Mouse (Mus musculus): ENCODE results near the gene AA792892.
"Not testable (repeated sequence)": the region's sequence is repeated elsewhere in the genome, so short reads cannot be mapped to it uniquely, and the experiment has no call there.

Gene AA792892

GRCm38 (mm10) chr5:94339449-94339848 lies at the start of gene AA792892:
Gene AA792892, plus strand, starts transcription at chr5:94339749.
- not testable (repeated sequence) for DNase-seq

- not testable (repeated sequence) for DNase-seq
These were observed 32.9 kb upstream of the AA792892 start, which contains the start of gene A430089I19Rik for GRCm38 (mm10) chr5:94306696-94307095. Gene A430089I19Rik, minus strand, starts transcription at chr5:94306796.

GRCm38 (mm10) chr5:94314135-94314534 lies 25.4 kb upstream of the AA792892 start, which contains the start of gene Gm6502:
Gene Gm6502, plus strand, starts transcription at chr5:94314435.
- not testable (repeated sequence) for DNase-seq
